Mouse (Mus musculus) left cerebral cortex, adult 9 months (tissue): Measurements from ENCODE around the gene Eml3.

Experiments used
- DNase-seq, 2 experiments: peaks; one replicate each; pipeline ENCODE4 v3.0.0; 2022; ENCODE audit warnings: low spot score in 2 of 2

Gene Eml3

GRCm38 (mm10) chr19:8987816-8988215 is 58.5 kb downstream of the Eml3 start:
- no peak for DNase-seq

GRCm38 (mm10) chr19:8988346-8989065 is 59.2 kb downstream of the Eml3 start:
- no peak for DNase-seq

- no peak for DNase-seq
Observed at GRCm38 (mm10) chr19:8989066-8989566, 59.8 kb downstream of the Eml3 start, which contains the start of gene Ahnak. Ahnak (plus strand) TSS chr19:8989284.

GRCm38 (mm10) chr19:8989567-8990431 is 60.4 kb downstream of the Eml3 start:
- DNase-seq: no peak

GRCm38 (mm10) chr19:8990432-8991102 is 61.2 kb downstream of the Eml3 start:
- DNase-seq: no peak
